Mouse (Mus musculus) embryonic fibroblast, embryonic 13.5 days (primary cell): ENCODE results near the gene Mad2l2.

Source experiments
- CTCF ChIP-seq: IDR thresholded peaks from 2 replicates; pipeline ENCODE4 v1.5.1; 2011; ENCODE audit warnings: mild to moderate bottlenecking, control low read depth, low read length, moderate library complexity, borderline replicate concordance; ENCODE audit not compliant: insufficient read depth
- POLR2A ChIP-seq: IDR thresholded peaks from 2 replicates; pipeline ENCODE4 v1.6.1; 2011; ENCODE audit warnings: low read depth, mild to moderate bottlenecking, control low read depth, low read length, moderate library complexity

DNA sequence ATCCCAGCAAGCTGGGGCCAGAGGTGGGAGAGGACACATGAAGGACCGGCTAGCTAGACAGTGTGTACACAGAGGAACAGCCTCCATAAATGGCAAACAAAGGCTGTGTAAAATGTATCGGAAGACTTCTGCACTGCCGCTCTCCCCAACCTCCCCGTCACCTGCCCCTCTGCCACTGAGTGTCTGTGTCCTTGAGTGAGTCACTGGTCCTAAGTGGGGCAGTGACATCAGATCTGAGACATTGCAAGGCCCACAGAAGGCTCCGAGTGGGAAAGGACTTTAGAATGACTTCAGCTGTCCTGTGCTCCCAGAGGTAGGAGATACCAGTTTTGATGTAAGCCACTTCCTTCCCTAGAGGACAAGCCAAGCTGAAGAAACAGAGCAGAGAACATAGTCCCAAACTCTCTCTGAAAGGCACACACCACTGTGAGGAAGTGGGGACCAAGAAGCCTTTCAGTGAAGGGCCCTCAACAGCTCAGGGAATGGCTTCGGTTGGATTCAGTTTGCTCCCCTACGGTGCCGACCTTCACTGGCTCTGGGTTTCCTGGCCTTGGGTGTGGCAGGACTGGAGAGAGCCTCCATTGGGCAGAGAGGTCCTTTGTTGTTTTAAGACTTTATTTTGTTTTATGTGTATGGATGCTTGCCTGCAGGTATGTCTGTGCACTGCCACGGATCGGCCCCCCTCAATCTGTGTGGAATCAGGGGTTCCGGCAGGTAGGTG is 37.5 kb upstream of the Mad2l2 start:
- no peak for TF ChIP-seq CTCF
- TF ChIP-seq POLR2A: no peak
